Mouse (Mus musculus): ENCODE results near the gene Egfr.

Egfr gene

DNA sequence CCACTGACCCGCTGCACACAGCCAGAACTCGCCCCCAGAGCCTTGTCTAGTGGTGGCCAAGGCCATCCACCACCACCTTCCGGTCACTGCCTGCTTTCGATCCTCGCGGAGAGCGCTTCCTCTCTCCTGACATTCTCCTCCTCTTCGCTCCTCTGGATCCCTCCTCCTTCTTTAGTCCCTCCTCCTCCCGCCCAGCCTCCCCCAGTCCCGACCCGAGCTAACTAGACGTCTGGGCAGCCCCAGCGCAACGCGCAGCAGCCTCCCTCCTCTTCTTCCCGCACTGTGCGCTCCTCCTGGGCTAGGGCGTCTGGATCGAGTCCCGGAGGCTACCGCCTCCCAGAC is at the start of gene Egfr:
Gene Egfr (plus strand): TSS at position 197 of the 342 bp plus-strand sequence.
- in situ Hi-C loops (cut with MboI, MseI) = no loop called here

GRCm38 (mm10) chr11:16703221-16703620 is 48.8 kb upstream of the Egfr start:
- in situ Hi-C loops (cut with MboI, MseI) = no loop called here

DNA sequence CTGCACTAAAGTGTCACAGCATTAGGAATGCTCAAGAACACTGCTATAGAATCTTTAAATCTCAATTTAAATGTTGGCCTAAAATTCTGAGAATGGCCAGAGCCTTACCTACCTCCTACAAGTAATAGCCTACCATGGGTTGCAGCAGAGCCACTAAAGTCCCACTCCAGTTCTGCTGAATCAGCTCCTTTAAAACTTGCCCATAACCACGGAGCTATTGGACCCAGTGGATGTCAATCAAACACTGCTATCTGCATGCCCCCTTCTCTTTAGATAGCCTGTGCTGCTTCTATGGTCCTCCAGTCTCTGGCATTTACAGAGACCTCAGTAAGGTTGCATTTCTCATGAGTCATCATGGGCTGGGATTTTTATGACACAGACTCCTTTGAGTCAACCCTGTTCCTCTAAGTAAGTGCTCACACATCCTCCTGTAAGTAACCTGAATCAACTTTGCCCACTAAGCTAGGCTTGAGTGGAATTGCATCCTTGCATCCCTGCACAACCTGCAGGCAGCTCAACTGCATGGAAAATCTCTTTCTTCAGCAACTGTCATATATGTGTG is 16.8 kb upstream of the Egfr start:
- in situ Hi-C loops (cut with MboI, MseI) = no loop called here

- in situ Hi-C loops (cut with MboI, MseI) = no loop called here
Measured at GRCm38 (mm10) chr11:16737323-16737722, 14.7 kb upstream of the Egfr start.

- in situ Hi-C loops (cut with MboI, MseI) = no loop called here
Measured at GRCm38 (mm10) chr11:16738691-16739090, 13.3 kb upstream of the Egfr start.

DNA sequence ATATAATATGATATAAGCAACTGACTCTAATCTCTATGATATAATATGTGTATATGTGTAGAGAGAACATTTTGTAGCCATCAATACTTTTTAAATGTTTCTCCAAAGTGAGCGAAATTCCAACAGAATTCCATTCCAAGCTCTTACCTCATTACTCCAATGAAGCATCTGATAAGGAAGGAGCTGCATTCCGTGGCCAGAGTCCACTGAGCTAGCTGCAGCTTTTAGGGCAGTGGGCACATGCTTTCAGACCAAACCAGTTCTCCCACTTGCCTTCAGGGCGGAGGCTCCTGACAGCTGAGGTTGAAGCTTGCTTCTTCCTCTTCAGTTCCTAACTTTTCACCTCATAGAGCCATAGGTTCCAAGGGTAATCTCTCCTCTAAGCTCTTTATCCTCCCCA is 12.8 kb upstream of the Egfr start:
- in situ Hi-C loops (cut with MboI, MseI) = no loop called here

DNA sequence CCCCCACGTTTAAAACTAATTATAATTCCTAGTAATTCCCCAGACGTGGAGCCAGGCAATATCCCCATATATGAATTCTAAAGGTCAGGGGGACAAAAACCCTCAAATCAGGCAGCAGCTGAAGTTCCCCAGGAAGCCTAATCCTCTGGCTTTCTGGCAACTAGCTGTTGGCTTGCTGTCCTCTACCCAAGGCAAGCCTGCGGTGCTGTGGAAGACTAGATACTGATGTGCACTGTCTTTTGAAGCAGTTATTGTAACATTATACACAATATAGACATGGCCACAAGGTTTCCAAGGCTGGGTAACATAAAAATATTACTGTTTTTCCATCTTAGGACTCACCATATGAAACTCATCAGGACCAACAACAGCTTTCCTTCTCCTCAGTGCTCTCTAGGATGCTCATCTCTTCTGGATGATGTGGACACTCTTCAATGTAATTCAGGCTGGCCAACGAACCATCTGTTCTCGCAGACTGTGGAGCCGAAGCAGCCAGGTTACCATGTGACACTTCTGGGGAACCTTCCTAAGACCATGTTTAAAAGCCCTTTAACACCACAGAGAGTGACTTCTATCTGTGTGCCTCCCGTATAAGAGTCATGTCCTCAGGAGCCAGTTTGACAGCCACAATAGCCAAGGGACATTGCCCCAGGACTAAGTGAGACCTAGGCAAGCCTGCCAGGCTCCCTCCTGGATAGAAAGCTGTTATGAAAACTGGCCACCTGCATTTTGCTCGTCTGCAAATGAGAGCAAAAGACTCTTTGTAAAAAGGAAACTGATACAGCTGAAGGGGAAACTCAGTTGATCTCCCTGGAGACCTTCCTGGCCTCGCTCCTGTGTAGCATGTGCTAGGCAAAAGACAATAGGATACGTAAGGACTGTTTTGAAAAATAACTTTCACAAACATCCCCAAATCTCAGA is 11.1 kb upstream of the Egfr start:
- in situ Hi-C loops (cut with MboI, MseI) = no loop called here

DNA sequence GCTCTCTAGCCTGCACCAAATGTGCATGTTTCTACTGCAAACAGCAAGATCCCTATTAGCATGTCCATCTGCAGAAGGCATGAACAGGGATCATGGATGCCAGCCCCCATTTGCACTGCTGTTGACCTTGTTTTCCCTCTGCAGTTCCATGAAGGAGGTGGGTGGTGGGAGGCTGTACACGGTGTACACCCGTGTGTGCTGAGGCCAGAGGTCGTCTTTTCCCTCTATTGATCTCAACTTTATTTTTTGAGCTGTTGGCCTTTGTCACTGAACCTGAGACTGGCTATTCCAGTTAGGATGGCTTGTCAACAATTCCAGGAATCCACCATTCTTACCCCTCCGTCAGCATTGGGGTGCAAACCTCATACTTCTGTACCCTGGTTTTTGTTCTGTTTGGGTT is 9.8 kb upstream of the Egfr start:
- in situ Hi-C loops (cut with MboI, MseI) = no loop called here

GRCm38 (mm10) chr11:16742821-16743220 is 9.2 kb upstream of the Egfr start:
- in situ Hi-C loops (cut with MboI, MseI) = no loop called here

DNA sequence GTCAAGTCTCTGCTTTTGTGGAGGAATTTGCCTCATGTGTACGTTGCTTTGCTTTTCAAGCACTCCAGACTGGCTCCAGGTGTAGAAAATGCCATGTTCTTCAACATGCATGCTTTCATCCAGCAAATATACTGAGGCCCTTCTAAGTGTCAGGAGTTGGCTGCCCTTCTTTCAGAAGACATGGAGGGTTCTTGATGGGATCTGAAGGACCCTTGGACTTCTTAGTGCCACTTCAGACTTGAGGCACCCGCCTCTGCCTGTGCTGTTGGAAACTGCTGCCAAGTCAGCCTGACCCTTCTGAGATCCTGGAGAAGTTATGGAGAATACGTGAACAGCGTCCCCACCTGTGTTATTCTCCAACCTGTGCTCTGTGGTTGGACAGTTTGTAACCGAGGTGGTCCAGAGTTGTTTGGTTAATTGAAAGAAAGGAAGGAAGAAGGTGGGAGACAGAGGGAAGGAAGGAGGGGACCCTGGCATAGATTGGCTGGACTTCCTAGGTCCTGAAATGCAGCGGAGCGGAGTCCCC is 483 bp upstream of the Egfr start:
- in situ Hi-C loops (cut with MboI, MseI) = no loop called here

GRCm38 (mm10) chr11:16752349-16753153 is 548 bp downstream of the Egfr start:
- in situ Hi-C loops (cut with MboI, MseI) = no loop called here

DNA sequence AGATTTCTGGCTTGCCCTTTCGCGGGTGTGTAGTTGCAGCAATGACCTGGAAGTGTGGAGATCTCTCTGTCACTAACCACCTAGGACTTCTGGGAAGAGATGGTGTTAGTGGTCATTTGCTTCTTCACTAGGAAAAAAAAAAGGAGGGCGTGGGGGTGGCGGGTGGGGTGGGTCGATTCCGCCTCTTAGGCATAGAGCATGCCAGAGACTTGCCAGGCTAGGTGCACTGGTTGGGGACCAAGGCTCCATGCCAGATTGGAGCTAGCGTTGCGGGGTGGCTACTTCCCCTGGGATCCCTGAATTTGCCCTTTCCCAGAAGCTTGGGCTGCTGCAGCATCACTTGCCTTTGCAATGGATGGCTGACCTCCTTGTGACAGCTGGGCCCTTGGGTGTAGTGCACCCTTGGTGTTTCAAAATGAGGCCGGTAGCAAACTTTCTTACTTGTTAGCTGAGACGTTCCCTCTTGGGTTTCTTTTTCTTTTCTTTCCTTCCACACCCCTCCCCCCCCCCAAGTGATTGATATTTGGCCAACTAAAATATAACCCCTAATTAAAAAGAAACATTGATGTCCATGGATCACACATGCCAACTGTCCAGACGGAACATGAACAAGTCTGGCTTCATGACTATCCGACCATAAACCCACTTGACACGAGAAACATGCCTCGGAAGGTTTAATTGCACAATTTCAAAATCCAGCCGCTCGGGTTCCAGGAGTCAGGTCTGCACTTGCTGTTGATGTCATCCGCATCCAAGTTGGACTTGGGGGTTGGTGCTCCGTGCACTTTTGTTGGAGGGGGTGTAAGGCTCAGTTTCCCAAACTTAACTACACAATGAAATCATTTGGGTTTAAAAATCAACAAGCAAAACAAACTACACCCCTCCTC is 1.4 kb downstream of the Egfr start:
- in situ Hi-C loops (cut with MboI, MseI) = no loop called here

DNA sequence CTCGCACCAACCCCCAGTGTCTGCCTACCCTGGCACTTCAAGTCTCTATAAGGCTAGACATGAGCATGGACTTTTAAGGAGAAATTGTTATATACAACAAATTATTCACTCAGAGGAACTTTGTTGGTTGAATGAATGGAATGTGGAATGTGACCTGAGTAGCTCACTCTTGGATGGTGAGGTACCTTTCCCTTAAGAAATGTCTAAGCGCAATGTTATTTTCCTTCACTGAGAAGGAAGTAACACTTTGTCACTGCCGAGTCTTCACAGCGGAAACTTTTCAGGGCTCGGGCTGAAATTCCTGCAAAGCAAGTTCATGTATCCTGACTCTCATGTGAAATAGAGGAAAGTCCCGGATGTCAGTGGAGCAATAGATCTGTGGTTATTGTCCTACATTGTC is 7.9 kb downstream of the Egfr start:
- in situ Hi-C loops (cut with MboI, MseI) = no loop called here

GRCm38 (mm10) chr11:16761184-16761583 is 9.2 kb downstream of the Egfr start:
- in situ Hi-C loops (cut with MboI, MseI) = no loop called here

- in situ Hi-C loops (cut with MboI, MseI) = no loop called here
Measured at GRCm38 (mm10) chr11:16766038-16766815, 14.2 kb downstream of the Egfr start.

DNA sequence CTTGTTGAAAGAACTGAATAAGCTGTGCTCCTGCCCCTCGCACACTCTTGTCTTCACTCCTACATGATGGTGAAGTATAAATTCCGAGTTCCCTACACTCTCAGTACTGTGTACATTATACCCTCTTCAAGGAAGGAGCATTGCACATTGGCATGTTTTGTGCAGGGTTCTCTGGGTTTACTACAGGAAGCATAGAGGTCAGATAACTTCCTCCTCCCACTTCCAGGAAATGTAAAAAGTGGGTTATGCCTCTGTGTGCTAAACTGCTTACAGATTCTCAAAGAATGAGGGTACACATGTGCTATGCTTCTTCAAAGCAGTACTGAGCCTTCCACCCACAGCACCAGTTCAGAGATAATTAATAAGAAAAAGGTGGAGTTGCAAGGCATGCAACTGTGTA is 16.0 kb downstream of the Egfr start:
- in situ Hi-C loops (cut with MboI, MseI) = no loop called here

GRCm38 (mm10) chr11:16769276-16769675 is 17.3 kb downstream of the Egfr start:
- in situ Hi-C loops (cut with MboI, MseI) = no loop called here

- in situ Hi-C loops (cut with MboI, MseI) = no loop called here
Measured at GRCm38 (mm10) chr11:16769709-16770303, 17.8 kb downstream of the Egfr start.

DNA sequence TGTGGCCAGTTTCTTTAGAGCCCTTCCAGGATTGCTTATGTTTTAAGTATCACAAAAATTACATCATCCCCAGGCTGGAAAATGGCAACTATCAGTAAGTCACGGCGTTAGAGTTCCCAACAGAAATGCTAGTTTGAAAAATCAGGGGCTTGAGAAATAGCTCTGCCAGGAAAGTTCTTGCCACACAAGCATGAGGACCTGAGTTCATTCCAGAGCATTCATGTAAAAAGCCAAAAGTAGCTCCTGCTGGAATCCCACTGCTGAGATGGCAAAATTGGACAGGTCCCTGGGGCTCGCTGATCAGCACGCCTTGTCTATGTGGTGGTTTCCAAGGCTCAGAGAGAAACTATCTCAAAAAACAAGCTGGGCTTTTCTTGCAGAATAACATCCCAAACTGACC is 19.0 kb downstream of the Egfr start:
- in situ Hi-C loops (cut with MboI, MseI) = no loop called here

DNA sequence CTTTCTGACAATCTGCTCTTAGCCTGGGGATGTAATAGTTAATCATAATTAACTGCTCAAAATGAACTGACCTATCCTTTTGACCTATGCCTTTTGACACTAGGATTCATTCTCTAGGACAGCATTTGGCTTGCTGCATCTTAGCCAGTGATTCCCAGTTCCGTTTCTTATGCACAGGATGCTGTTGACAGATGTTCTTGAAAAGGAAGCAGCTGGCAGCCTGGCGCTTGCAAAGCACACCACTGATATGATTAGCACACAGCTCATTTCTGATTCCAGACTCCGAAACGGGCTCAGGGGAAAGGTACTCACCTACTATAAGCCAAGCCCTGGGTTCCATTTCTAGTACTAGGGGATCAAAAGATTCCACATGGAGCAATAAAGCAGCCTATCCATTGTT is 20.7 kb downstream of the Egfr start:
- in situ Hi-C loops (cut with MboI, MseI) = no loop called here

All from T-helper 2 cell (primary cell).